9 mouse cellular contexts compared by ENCODE assay signal in genomic region chr10:67264852-67265251, GRCm38 (mm10). TPM values are rescaled to one million over a fixed set of nuclear protein-coding genes. Genes with fewer than 3 reads are reported as not detected.
A peak's percentile ranks its signal among the peaks of the same experiment; 100 is the strongest.
DNase-seq lines count a peak whose midpoint lies in the region; ATAC-seq and TF ChIP-seq lines count a peak whose summit lies in the region.
"Had no signal": no experiment of that assay in that cellular context is flagged by ENCODE, and none has a peak within 500 bp of the region (broad histone marks: within the 10 kb centered on the region; RNA-seq: fewer than 3 reads in every experiment).

No protein-coding gene starts in this region.

- TF ChIP-seq POLR2A in cortical plate, adult 2 months (IDR thresholded peaks at IDR 0.05; ENCODE audit: extremely low read depth, insufficient read depth, low read length), result no peak

- 74% methylated on average over 1 of the region's 1 CpGs for WGBS in intestine, embryonic 14.5 days
- WGBS in intestine, embryonic 16.5 days, result 52% methylated on average over 1 of the region's 1 CpGs

- peak; percentile 65 for TF ChIP-seq CTCF in cortical plate, adult 2 months (IDR thresholded peaks at IDR 0.05; ENCODE audit: extremely low read depth, insufficient read depth, low read length)

- no peaks in the 10 kb centered on the region for H3K27me3 ChIP-seq in intestine, embryonic 14.5 days (replicated peaks; ENCODE audit: control insufficient read depth, insufficient read depth, low read length)
- H3K27me3 ChIP-seq in intestine, embryonic 16.5 days (replicated peaks; ENCODE audit: control insufficient read depth, insufficient read depth, low read length), result no peaks in the 10 kb centered on the region
- H3K27me3 ChIP-seq: lung, embryonic 15.5 days had no signal

- no peak for ATAC-seq in intestine, embryonic 14.5 days (replicated peaks; ENCODE audit: low FRiP score, low TSS enrichment, low read depth)
- ATAC-seq in intestine, embryonic 16.5 days, result no peak

- H3K36me3 ChIP-seq in intestine, embryonic 14.5 days (ENCODE audit: control insufficient read depth, insufficient read depth, low read length), result peaks cover 30% of the 10 kb centered on the region
- peaks cover 5% of the 10 kb centered on the region; the same call in 1 of the 2 replicates for H3K36me3 ChIP-seq in intestine, embryonic 16.5 days (ENCODE audit: control insufficient read depth, insufficient read depth, low read length)
- H3K36me3 ChIP-seq in ES-E14 (ENCODE audit: control insufficient read depth, insufficient read depth, low read length, poor library complexity, severe bottlenecking), result peaks cover 23% of the 10 kb centered on the region

- H3K9ac ChIP-seq in intestine, embryonic 14.5 days (ENCODE audit: low read length), result no peak overlapping the region
- H3K9ac ChIP-seq in intestine, embryonic 16.5 days (ENCODE audit: low read depth, low read length), result no peak overlapping the region
- no peak overlapping the region for H3K9ac ChIP-seq in ES-E14 (ENCODE audit: insufficient read depth, low read depth, low read length, poor library complexity, severe bottlenecking)
- H3K9ac ChIP-seq: lung, embryonic 15.5 days had no signal

- H3K9me3 ChIP-seq in intestine, embryonic 14.5 days (ENCODE audit: control insufficient read depth, low read length), result no peaks in the 10 kb centered on the region
- 0 out of 2 replicates have a peak, but pooled peaks cover 5% of the 10 kb centered on the region for H3K9me3 ChIP-seq in intestine, embryonic 16.5 days (ENCODE audit: control insufficient read depth, low read length)
- no peaks in the 10 kb centered on the region for H3K9me3 ChIP-seq in ES-E14 (ENCODE audit: control insufficient read depth, insufficient read depth, low read depth, low read length)
- H3K9me3 ChIP-seq: lung, embryonic 15.5 days had no signal

- no peak overlapping the region for H3K27ac ChIP-seq in intestine, embryonic 14.5 days (ENCODE audit: low read depth)
- H3K27ac ChIP-seq in intestine, embryonic 16.5 days (ENCODE audit: low read length), result no peak overlapping the region
- H3K27ac ChIP-seq in ES-E14 (ENCODE audit: insufficient read depth, low read depth, low read length, poor library complexity, severe bottlenecking), result no peak overlapping the region
- no peak overlapping the region for H3K27ac ChIP-seq in cortical plate, adult 2 months (ENCODE audit: insufficient read depth, low read length)
- H3K27ac ChIP-seq: lung, embryonic 15.5 days had no signal

- no peaks in the 10 kb centered on the region for H3K4me1 ChIP-seq in intestine, embryonic 14.5 days (replicated peaks; ENCODE audit: control insufficient read depth, insufficient read depth, low read length)
- H3K4me1 ChIP-seq in intestine, embryonic 16.5 days (ENCODE audit: control insufficient read depth, insufficient read depth, low read length), result no peaks in the 10 kb centered on the region
- H3K4me1 ChIP-seq in ES-E14 (ENCODE audit: control insufficient read depth in 2 of 2, insufficient read depth in 2 of 2, low read length in 2 of 2, poor library complexity in 1 of 2), result no peaks in the 10 kb centered on the region
- no peaks in the 10 kb centered on the region for H3K4me1 ChIP-seq in cortical plate, adult 2 months (ENCODE audit: control insufficient read depth, insufficient read depth, low read length)
- H3K4me1 ChIP-seq: lung, embryonic 15.5 days had no signal

- in situ Hi-C loops in ES-E14 (cut with MboI; ENCODE audit: low sequenced_read_pairs in 2 of 2, unreplicated experiment in 2 of 2), result no loop called here

- DNase-seq in intestine, embryonic 14.5 days (ENCODE audit: low spot score), result peak; percentile 53
- peak; percentile 66 for DNase-seq in 416B (ENCODE audit: low read depth)
- no peak for DNase-seq in ES-E14 (ENCODE audit: low read depth, low spot score)
- DNase-seq in kidney, postnatal 25 days, result peak; percentile 58 to 78
- peak; percentile 32 for DNase-seq in naive thymus-derived CD4-positive, alpha-beta T cell, adult 2 months (ENCODE audit: low read depth)
- DNase-seq in urinary bladder, adult 18-20 months (ENCODE audit: low spot score in 2 of 2), result no peak

- H3K4me2 ChIP-seq in intestine, embryonic 14.5 days (ENCODE audit: low read length), result no peak overlapping the region
- no peak overlapping the region for H3K4me2 ChIP-seq in intestine, embryonic 16.5 days (ENCODE audit: low read depth, low read length)
- H3K4me2 ChIP-seq: lung, embryonic 15.5 days had no signal

- H3K4me3 ChIP-seq in intestine, embryonic 14.5 days (ENCODE audit: low read depth, low read length), result no peak overlapping the region
- H3K4me3 ChIP-seq in intestine, embryonic 16.5 days (ENCODE audit: low read length), result no peak overlapping the region
- no peak overlapping the region for H3K4me3 ChIP-seq in ES-E14 (ENCODE audit: insufficient read depth in 1 of 2, low read depth in 1 of 2, low read length in 2 of 2, poor library complexity in 1 of 2, severe bottlenecking in 1 of 2)
- no peak overlapping the region for H3K4me3 ChIP-seq in cortical plate, adult 2 months (ENCODE audit: insufficient read depth, low read length)
- H3K4me3 ChIP-seq: lung, embryonic 15.5 days had no signal

TF ChIP-seq in ES-E14, 5 proteins besides CTCF, POLR2A, EP300 and RAD21:
- TF ChIP-seq CHD2 (IDR thresholded peaks at IDR 0.05; ENCODE audit: low read depth, low read length) (no peak), ZC3H11A (IDR thresholded peaks at IDR 0.05; ENCODE audit: borderline replicate concordance, low read depth, low read length) (peak; percentile 43; the same call in 1 of the 2 replicates), ZNF384 (IDR thresholded peaks at IDR 0.05; ENCODE audit: low read depth, low read length) (no peak), MAFK (IDR thresholded peaks at IDR 0.05; ENCODE audit: insufficient read depth, low read depth, low read length) (no peak), HCFC1 (IDR thresholded peaks at IDR 0.05; ENCODE audit: borderline replicate concordance, insufficient read depth, low read length) (no peak)

RNA-seq across cellular contexts. Expression of gene Nrbf2, which starts 20.3 kb away (rescaled TPM):
- 36.0 and 39.6 TPM in 2 replicates for polyA plus RNA-seq in intestine, embryonic 14.5 days (2014; fragmentation: Nextera tagmentation; extraction: Ambion mirVana)
- polyA plus RNA-seq in intestine, embryonic 16.5 days (2015; fragmentation: Nextera tagmentation; extraction: Ambion mirVana), result 35.6 and 38.5 TPM in 2 replicates
- total RNA-seq in ES-E14 (2012; rRNA removed), result 12.9 and 15.3 TPM in 2 replicates
- 20.2 and 21.5 TPM in 2 replicates for polyA plus RNA-seq in cortical plate, adult 2 months (2012; rRNA removed)

Comparison
In these comparisons a context has a peak if more than half of its experiments do, and no peak if none do; other contexts are left out.
1. DNase-seq: peak in intestine, embryonic 14.5 days (single experiment), 416B (single experiment), kidney, postnatal 25 days (2 of 2) and naive thymus-derived CD4-positive, alpha-beta T cell, adult 2 months (single experiment); none in ES-E14 (single experiment) and urinary bladder, adult 18-20 months (0 of 2).